Mouse (Mus musculus) hindbrain, embryonic 11.5 days (tissue): ENCODE measurements around the gene Urb1. TPM values are rescaled to one million over a fixed set of nuclear protein-coding genes. Genes with fewer than 3 reads are reported as not detected.

Experiments
- ATAC-seq: fragments of 200-750 bp; cut with Nextera tagmentation; 2 replicates; pipeline ENCODE4 v1.8.0; 2017; ENCODE audit warnings: mild to moderate bottlenecking, moderate TSS enrichment, moderate library complexity; ENCODE audit not compliant: low FRiP score
- DNase-seq: peaks from one replicate; pipeline ENCODE4 v3.0.0-alpha.2; 2015; ENCODE audit warnings: low spot score
- H3K27ac ChIP-seq: fragments of 300-500 bp; sonication (generic); 2 replicates; pipeline ENCODE4 v1.5.1; 2014; ENCODE audit warnings: mild to moderate bottlenecking, low read depth, low read length
- H3K27me3 ChIP-seq: fragments of 300-500 bp; sonication (generic); 2 replicates; pipeline ENCODE4 v1.6.1; 2014; ENCODE audit warnings: mild to moderate bottlenecking, low read length, moderate library complexity, mixed read lengths; ENCODE audit not compliant: control insufficient read depth, insufficient read depth
- H3K36me3 ChIP-seq: fragments of 300-500 bp; sonication (generic); 2 replicates; pipeline ENCODE4 v1.6.1; 2014; ENCODE audit warnings: mild to moderate bottlenecking, low read length, moderate library complexity, mixed read lengths; ENCODE audit not compliant: control insufficient read depth, insufficient read depth
- H3K4me1 ChIP-seq: fragments of 300-500 bp; sonication (generic); replicated peaks from 2 replicates; pipeline ENCODE4 v1.6.1; 2014; ENCODE audit warnings: low read length, mixed read lengths; ENCODE audit not compliant: control insufficient read depth, insufficient read depth
- H3K4me2 ChIP-seq: fragments of 300-500 bp; sonication (generic); replicated peaks from 2 replicates; pipeline ENCODE4 v1.6.1; 2014; ENCODE audit warnings: mild to moderate bottlenecking, low read depth, low read length
- H3K4me3 ChIP-seq: fragments of 300-500 bp; sonication (generic); 2 replicates; pipeline ENCODE4 v1.5.1; 2014; ENCODE audit warnings: low read depth, low read length
- H3K9ac ChIP-seq: fragments of 300-500 bp; sonication (generic); 2 replicates; pipeline ENCODE4 v1.6.1; 2014; ENCODE audit warnings: low read depth, low read length
- H3K9me3 ChIP-seq: fragments of 300-500 bp; sonication (generic); 2 replicates; pipeline ENCODE4 v1.6.1; 2016; ENCODE audit warnings: low read length; ENCODE audit not compliant: control insufficient read depth
- WGBS: fragments of 180-500 bp; shearing (Covaris S2); extraction: QIAGEN DNeasy Blood & Tissue Kit; methylation state at CpG from one replicate; pipeline ENCODE4 v1.1.7; 2014; 5-methylcytosine and 5-hydroxymethylcytosine counted together
- polyA plus RNA-seq: library from polyadenylated mRNA; unstranded; fragments of >200 nt; fragmentation: Nextera tagmentation; extraction: Ambion mirVana; gene quantifications from 2 replicates; pipeline ENCODE4 v1.2.1, GENCODE M21; 2014

Urb1 gene
- polyA plus RNA-seq = 13.2 and 14.4 TPM in 2 replicates

DNA sequence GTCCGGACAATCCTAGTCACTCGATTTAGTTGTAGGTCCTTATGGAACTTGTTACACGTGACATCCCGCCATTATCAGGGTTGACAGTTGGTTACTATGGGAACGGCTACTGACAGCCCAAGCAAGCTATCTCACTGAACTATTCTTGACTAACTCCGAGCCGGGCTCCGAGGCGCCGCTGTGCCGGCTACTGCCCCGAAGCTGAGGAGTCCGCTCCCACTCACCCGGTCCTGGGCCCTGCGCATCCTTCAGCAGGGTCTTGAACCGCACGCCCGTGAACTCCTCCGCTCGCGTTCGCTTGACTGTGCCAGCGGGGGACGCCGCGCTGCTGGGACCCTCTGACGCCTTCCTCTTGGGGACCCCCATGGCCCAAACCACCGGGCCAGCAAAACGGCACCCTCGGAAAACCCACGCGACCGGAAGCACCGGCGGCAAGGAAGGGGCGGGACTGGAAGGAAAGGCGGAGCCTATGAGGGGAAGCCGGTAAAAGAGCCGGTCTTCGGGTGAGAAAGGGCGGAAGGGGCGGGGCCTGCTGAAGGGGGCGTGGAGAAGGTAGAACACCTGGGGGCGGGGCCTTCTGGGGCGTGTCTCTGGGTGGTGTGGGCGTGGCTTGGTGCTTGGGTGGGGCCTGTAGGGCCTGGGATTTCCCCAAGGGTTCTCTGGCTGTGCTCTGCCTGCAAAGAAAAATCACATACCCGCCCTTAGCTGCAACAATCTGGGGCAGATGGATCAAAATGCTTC, at the start of gene Urb1:
TSS of gene Urb1 (minus strand) at position 439 of the 741 bp plus-strand sequence.
- H3K9me3 ChIP-seq = no peaks in the 10 kb centered on the region
- H3K4me1 ChIP-seq = no peaks in the 10 kb centered on the region
- peak within 1 kb of the TSS; percentile 74 for H3K4me2 ChIP-seq
- no peaks in the 10 kb centered on the region for H3K36me3 ChIP-seq
- no peaks in the 10 kb centered on the region for H3K27me3 ChIP-seq
- under 1% methylated on average over 44 of the region's 47 CpGs for WGBS
- DNase-seq (peak; percentile 100), ATAC-seq (peak; percentile 97)
- H3K4me3 ChIP-seq = peak within 1 kb of the TSS; percentile 77
- peak within 1 kb of the TSS; percentile 47; the same call in 1 of the 2 replicates for H3K27ac ChIP-seq
- H3K9ac ChIP-seq = peak within 1 kb of the TSS; percentile 58

DNA sequence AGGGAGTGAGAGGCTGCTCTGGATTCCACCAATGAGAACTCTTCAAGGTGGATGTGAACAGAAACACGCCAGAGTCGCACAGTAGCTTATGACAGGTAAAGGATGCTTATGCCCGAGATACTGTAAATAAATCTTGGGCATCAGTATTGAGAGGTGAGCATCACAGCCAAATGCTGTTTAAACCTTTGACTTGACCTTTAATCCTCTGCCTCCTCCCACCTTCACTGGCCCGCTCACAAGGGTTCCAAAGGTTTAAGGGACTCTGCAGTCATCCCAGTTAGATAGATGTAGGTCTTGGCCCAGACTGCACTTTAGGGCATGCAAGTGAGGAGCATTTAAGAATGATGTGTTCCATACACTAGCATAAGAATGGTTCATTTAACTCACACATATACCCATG, 48.0 kb upstream of the Urb1 start:
- H3K36me3 ChIP-seq = no peaks in the 10 kb centered on the region
- H3K4me1 ChIP-seq = no peaks in the 10 kb centered on the region
- H3K9ac ChIP-seq = no peak overlapping the region
- DNase-seq (no peak), ATAC-seq (no peak)
- H3K27me3 ChIP-seq = no peaks in the 10 kb centered on the region
- H3K4me3 ChIP-seq = no peak overlapping the region
- WGBS = 92% methylated on average over 4 of the region's 4 CpGs
- no peak overlapping the region for H3K27ac ChIP-seq
- H3K9me3 ChIP-seq = no peaks in the 10 kb centered on the region
- no peak overlapping the region for H3K4me2 ChIP-seq

DNA sequence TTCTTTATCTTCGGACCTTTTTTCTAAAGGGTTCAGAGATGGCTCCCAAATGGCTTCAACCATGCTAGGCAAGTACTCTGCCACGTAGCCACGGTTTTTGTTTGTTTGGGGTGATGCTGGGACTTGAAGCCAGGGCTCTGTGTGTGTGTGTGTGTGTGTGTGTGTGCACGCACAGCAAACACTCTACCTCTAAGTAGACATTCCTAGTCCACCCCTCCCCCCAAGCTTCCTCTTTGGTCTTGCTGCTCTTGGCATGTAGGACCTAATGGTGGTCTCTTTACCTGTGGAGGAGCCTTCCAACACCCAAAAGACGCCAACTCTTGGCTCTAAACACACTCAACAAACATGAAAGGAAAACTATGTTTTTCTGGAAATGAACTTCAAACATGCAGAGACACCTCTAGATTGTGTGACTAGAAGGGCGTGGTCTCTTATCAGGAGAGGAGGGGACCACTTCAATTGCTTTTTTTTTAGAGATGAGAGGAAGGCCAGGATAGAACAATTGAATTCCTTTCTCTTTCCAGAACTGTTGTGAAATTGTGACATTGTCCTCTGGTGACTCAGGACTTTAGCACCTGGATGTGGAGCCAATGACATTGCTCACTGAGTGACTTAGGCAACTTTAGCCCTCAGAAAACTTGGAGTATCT, 46.5 kb upstream of the Urb1 start:
- Histone ChIP-seq H3K4me2 (no peak overlapping the region), H3K27ac (no peak overlapping the region), H3K36me3 (no peaks in the 10 kb centered on the region), H3K4me3 (no peak overlapping the region), H3K4me1 (no peaks in the 10 kb centered on the region), H3K9me3 (no peaks in the 10 kb centered on the region), H3K27me3 (no peaks in the 10 kb centered on the region), H3K9ac (no peak overlapping the region)
- DNase-seq = no peak
- ATAC-seq = no peak
- 91% methylated on average over 6 of the region's 6 CpGs for WGBS

DNA sequence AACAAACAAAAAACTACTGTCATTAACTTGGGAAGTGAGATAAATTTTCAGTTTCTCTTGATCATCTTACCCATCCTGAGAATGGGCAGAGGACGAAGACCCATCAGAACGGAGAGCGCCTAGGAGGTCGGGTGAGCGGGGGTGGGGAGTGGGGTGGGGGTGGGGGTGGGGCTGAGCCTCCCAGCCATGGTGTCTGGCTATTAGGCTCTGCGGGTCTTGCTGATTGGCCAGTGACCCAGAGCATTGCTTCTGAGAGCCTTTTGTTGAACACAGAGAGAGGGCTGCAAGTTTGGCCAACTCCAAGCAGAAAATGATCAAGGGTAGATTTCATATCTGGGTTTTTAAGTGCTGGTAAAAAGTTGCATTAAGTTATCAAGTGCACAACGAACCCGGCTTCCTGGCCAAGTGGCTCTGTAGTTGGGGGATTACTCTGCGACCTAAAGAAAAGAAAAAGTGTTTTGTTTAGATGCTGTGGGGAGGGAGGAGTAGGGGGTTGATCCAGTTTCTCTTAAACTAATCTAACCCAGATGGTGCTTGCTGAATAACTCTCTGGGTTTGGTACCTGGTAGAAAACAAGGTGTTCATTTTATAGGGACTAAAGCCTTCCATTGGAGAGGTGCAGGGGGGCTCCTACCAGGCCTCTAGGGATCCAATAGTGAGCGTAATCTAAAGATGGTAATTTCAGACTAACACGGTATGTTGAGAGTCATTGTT, 41.6 kb upstream of the Urb1 start:
- no peak overlapping the region for H3K27ac ChIP-seq
- WGBS = 60% methylated on average over 11 of the region's 11 CpGs

DNA sequence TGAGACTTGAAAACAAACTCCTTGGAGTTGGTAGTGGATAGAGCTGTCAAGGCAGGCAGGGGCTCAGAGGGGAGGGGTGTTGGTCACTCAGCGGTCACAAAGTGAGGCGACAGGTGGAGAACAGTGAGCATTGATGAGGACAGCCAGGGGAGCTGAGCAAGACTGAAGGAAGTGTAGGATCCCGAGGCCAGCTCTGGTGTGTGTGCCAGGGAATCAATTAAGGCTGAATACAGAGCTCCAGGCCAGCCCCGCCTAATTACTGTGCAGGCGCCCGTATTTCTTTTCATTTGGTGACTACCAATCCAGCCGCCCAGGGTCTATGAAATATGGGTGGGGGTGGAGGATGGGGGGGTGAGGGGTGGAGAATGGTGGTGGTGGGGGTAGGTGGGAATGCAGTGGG, 40.7 kb upstream of the Urb1 start:
- no peaks in the 10 kb centered on the region for H3K9me3 ChIP-seq

More for the DNA sequence above, 41.6 kb upstream of the Urb1 start:
- Histone ChIP-seq H3K36me3 (no peaks in the 10 kb centered on the region), H3K4me2 (no peak overlapping the region), H3K27me3 (no peaks in the 10 kb centered on the region), H3K4me3 (no peak overlapping the region), H3K9me3 (no peaks in the 10 kb centered on the region), H3K4me1 (no peaks in the 10 kb centered on the region; the same call in 1 of the 2 replicates), H3K9ac (no peak overlapping the region)
- no peak for ATAC-seq
- no peak for DNase-seq

DNA sequence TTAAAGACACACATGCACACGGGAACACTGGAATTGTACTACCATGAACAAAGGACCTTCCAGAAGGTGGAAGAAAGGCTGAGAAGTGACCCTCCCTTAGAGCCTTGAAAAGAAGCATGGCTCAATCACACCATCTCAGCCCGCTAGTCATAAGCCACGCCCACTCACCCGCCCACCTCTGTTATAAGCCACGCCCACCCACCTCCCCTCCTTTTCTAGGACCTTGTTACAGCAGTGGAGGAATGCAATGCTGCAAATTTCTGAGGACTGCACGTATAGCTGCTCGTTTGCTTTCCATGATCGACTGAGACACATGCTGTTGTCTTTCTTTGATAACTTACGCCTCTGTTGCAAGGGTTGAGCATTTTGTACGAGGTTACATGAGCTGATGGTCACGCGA, 39.0 kb upstream of the Urb1 start:
- WGBS = 50% methylated on average over 12 of the region's 12 CpGs
- DNase-seq = peak; percentile 66
- H3K27ac ChIP-seq = no peak overlapping the region
- no peak overlapping the region for H3K9ac ChIP-seq
- H3K36me3 ChIP-seq = no peaks in the 10 kb centered on the region
- ATAC-seq = peak; percentile 51
- H3K9me3 ChIP-seq = no peaks in the 10 kb centered on the region
- peaks cover 4% of the 10 kb centered on the region; the same call in 1 of the 2 replicates for H3K4me1 ChIP-seq
- no peak overlapping the region for H3K4me2 ChIP-seq
- H3K27me3 ChIP-seq = no peaks in the 10 kb centered on the region
- no peak overlapping the region for H3K4me3 ChIP-seq

More for the DNA sequence above, 40.7 kb upstream of the Urb1 start:
- H3K4me3 ChIP-seq = no peak overlapping the region
- ATAC-seq = no peak
- WGBS = 76% methylated on average over 6 of the region's 7 CpGs
- H3K4me2 ChIP-seq = no peak overlapping the region
- H3K27ac ChIP-seq = no peak overlapping the region
- H3K36me3 ChIP-seq = no peaks in the 10 kb centered on the region
- DNase-seq = no peak
- H3K4me1 ChIP-seq = no peaks in the 10 kb centered on the region; the same call in 1 of the 2 replicates
- H3K9ac ChIP-seq = no peak overlapping the region
- no peaks in the 10 kb centered on the region for H3K27me3 ChIP-seq

DNA sequence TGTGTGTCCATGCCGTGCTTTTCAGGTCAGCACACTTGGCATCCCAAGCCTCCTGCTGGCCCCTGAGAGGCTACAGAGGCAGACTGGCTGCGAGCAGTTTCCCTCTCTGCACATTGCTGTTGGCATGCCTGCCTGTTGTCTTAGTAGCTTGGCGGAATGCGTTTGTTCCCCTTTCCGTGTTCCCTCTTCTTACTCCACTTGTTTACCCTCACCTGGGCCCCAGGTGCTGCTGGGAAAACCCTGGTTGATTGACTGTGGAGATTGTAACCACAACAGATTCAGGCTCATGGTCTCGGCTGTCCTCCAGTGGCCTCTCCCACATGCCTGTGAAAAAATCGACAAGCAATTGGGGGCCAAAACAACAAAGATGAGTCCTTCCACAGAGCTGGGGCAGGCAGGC, 38.5 kb upstream of the Urb1 start:
- ATAC-seq (no peak), DNase-seq (no peak)
- Histone ChIP-seq H3K4me1 (peaks cover 4% of the 10 kb centered on the region; the same call in 1 of the 2 replicates), H3K27ac (no peak overlapping the region), H3K36me3 (no peaks in the 10 kb centered on the region), H3K4me3 (no peak overlapping the region), H3K9ac (no peak overlapping the region), H3K9me3 (no peaks in the 10 kb centered on the region), H3K4me2 (no peak overlapping the region), H3K27me3 (no peaks in the 10 kb centered on the region)
- WGBS = 74% methylated on average over 7 of the region's 7 CpGs

DNA sequence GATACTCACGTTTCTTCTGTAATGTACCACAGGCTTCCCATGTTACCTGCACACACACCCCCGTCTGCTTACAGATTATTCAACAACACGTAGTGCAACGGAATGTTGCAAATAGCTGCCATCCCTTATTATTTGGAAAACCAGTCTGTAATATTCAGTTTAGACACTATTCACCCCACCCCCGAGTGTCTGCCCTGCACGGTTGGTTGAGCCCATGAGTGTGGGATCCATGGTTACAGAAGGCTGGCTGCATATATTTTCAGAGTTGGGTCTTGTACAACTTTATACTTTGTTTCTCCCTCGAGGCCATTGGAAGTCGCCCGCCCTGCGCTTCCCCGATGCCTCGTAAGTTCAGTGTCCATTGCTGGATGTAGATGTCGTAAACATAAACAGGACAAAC, 35.4 kb upstream of the Urb1 start:
- Histone ChIP-seq H3K36me3 (no peaks in the 10 kb centered on the region), H3K4me3 (no peak overlapping the region), H3K4me2 (no peak overlapping the region), H3K27me3 (0 out of 2 replicates have a peak, but pooled peaks cover 2% of the 10 kb centered on the region), H3K27ac (no peak overlapping the region), H3K9ac (no peak overlapping the region), H3K9me3 (no peaks in the 10 kb centered on the region), H3K4me1 (peaks cover 8% of the 10 kb centered on the region; the same call in 1 of the 2 replicates)
- WGBS = 70% methylated on average over 13 of the region's 13 CpGs
- ATAC-seq (no peak), DNase-seq (no peak)
